Mouse (Mus musculus): ENCODE measurements around the gene Acad9. TPM values are rescaled to one million over a fixed set of nuclear protein-coding genes. Genes with fewer than 3 reads are reported as not detected.

Gene Acad9
- total and polyA plus RNA-seq, 3 experiments = 37.2 to 197 (median 57.0) TPM

GRCm38 (mm10) chr3:36071047-36071446, 5.3 kb downstream of the Acad9 start:
- DNase-seq (ENCODE audit: low read depth, low spot score) = no peak
- peaks cover 11% of the 10 kb centered on the region in 2 experiments for H3K36me3 ChIP-seq (ENCODE audit: control insufficient read depth in 1 of 2, insufficient read depth in 2 of 2, low read length in 2 of 2)
- no peak overlapping the region for H3K9ac ChIP-seq (ENCODE audit: control insufficient read depth, low read depth, low read length, poor library complexity, severe bottlenecking)
- H3K27me3 ChIP-seq (ENCODE audit: control insufficient read depth in 1 of 2, insufficient read depth in 2 of 2, low read length in 2 of 2) = no peaks in the 10 kb centered on the region
- H3K27ac ChIP-seq (ENCODE audit: control insufficient read depth, low read depth, low read length) = no peak overlapping the region
- no peaks in the 10 kb centered on the region for H3K9me3 ChIP-seq (replicated peaks; ENCODE audit: insufficient read depth, low read length)
- peaks cover 18% of the 10 kb centered on the region for H3K79me2 ChIP-seq (ENCODE audit: control insufficient read depth, insufficient read depth, low read length, poor library complexity)
- H3K4me3 ChIP-seq (ENCODE audit: control insufficient read depth in 1 of 2, insufficient read depth in 1 of 2, low read depth in 2 of 2, low read length in 2 of 2) = no peak overlapping the region
- peaks cover 0 to 7% of the 10 kb centered on the region in 2 experiments; a peak in 3 of 4 replicates for H3K4me1 ChIP-seq (ENCODE audit: control insufficient read depth in 1 of 2, insufficient read depth in 2 of 2, low read length in 2 of 2)
- TF ChIP-seq POLR2AphosphoS2 (IDR thresholded peaks at IDR 0.05; ENCODE audit: low read length) (no peak), E2F4 (IDR thresholded peaks at IDR 0.05; ENCODE audit: borderline replicate concordance, low read depth, low read length) (no peak), GATA1 (IDR thresholded peaks at IDR 0.05; ENCODE audit: low read depth, low read length) (no peak), RCOR1 (IDR thresholded peaks at IDR 0.05; ENCODE audit: low read depth, low read length) (no peak), POLR2AphosphoS5 (IDR thresholded peaks at IDR 0.05; ENCODE audit: borderline replicate concordance, low read depth, low read length) (no peak), JUND (IDR thresholded peaks at IDR 0.05; ENCODE audit: low read depth, low read length) (no peak), MAFK (IDR thresholded peaks at IDR 0.05; ENCODE audit: borderline replicate concordance, low read depth, low read length) (no peak), GABPA (IDR thresholded peaks at IDR 0.05; ENCODE audit: low read depth, low read length) (no peak), MAX (IDR thresholded peaks at IDR 0.05; ENCODE audit: low read length) (no peak), MYB (IDR thresholded peaks at IDR 0.05; ENCODE audit: low read depth, low read length) (no peak), USF2 (IDR thresholded peaks at IDR 0.05; ENCODE audit: borderline replicate concordance in 1 of 2, insufficient read depth in 1 of 2, low read depth in 1 of 2, low read length in 2 of 2) (no peak), NRF1 (IDR thresholded peaks at IDR 0.05; ENCODE audit: insufficient read depth, low read depth, low read length, poor library complexity, severe bottlenecking) (no peak)

- Histone ChIP-seq H3K79me2 (ENCODE audit: control insufficient read depth, insufficient read depth, low read length, poor library complexity) (no peaks in the 10 kb centered on the region), H3K27me3 (ENCODE audit: control insufficient read depth in 1 of 2, insufficient read depth in 2 of 2, low read length in 2 of 2) (no peaks in the 10 kb centered on the region), H3K9ac (ENCODE audit: control insufficient read depth, low read depth, low read length, poor library complexity, severe bottlenecking) (no peak overlapping the region), H3K36me3 (ENCODE audit: control insufficient read depth in 1 of 2, insufficient read depth in 2 of 2, low read length in 2 of 2) (peaks cover 0 to 12% of the 10 kb centered on the region in 2 experiments; a peak in 2 of 4 replicates), H3K4me1 (ENCODE audit: control insufficient read depth in 1 of 2, insufficient read depth in 2 of 2, low read length in 2 of 2) (no peaks in the 10 kb centered on the region), H3K9me3 (replicated peaks; ENCODE audit: insufficient read depth, low read length) (no peaks in the 10 kb centered on the region), H3K4me3 (ENCODE audit: control insufficient read depth in 1 of 2, insufficient read depth in 1 of 2, low read depth in 2 of 2, low read length in 2 of 2) (no peak overlapping the region), H3K27ac (ENCODE audit: control insufficient read depth, low read depth, low read length) (no peak overlapping the region)
- TF ChIP-seq POLR2AphosphoS5 (IDR thresholded peaks at IDR 0.05; ENCODE audit: borderline replicate concordance, low read depth, low read length) (no peak), EP300 (IDR thresholded peaks at IDR 0.05; ENCODE audit: low read depth in 1 of 2, low read length in 2 of 2) (no peak), TAL1 (IDR thresholded peaks at IDR 0.05; ENCODE audit: low read length) (no peak), POLR2AphosphoS2 (IDR thresholded peaks at IDR 0.05; ENCODE audit: low read length) (no peak), ETS1 (IDR thresholded peaks at IDR 0.05; ENCODE audit: low read depth, low read length) (no peak), GABPA (IDR thresholded peaks at IDR 0.05; ENCODE audit: low read depth, low read length) (no peak), RCOR1 (IDR thresholded peaks at IDR 0.05; ENCODE audit: low read depth, low read length) (no peak), ZC3H11A (IDR thresholded peaks at IDR 0.05; ENCODE audit: low read depth, low read length) (no peak), CHD2 (IDR thresholded peaks at IDR 0.05; ENCODE audit: low read length) (no peak), TCF12 (IDR thresholded peaks at IDR 0.05; ENCODE audit: low read depth, low read length) (no peak), MYC (IDR thresholded peaks at IDR 0.05; ENCODE audit: low read depth, low read length) (no peak), BHLHE40 (IDR thresholded peaks at IDR 0.05; ENCODE audit: borderline replicate concordance, low read depth, low read length) (no peak), E2F4 (IDR thresholded peaks at IDR 0.05; ENCODE audit: borderline replicate concordance, low read depth, low read length) (no peak), NRF1 (IDR thresholded peaks at IDR 0.05; ENCODE audit: insufficient read depth, low read depth, low read length, poor library complexity, severe bottlenecking) (no peak), RAD21 (IDR thresholded peaks at IDR 0.05; ENCODE audit: low read depth, low read length) (no peak)
- DNase-seq (ENCODE audit: low read depth, low spot score) = no peak
Measured at GRCm38 (mm10) chr3:36074231-36074630, 8.5 kb downstream of the Acad9 start.
